In the genomic region with DNA sequence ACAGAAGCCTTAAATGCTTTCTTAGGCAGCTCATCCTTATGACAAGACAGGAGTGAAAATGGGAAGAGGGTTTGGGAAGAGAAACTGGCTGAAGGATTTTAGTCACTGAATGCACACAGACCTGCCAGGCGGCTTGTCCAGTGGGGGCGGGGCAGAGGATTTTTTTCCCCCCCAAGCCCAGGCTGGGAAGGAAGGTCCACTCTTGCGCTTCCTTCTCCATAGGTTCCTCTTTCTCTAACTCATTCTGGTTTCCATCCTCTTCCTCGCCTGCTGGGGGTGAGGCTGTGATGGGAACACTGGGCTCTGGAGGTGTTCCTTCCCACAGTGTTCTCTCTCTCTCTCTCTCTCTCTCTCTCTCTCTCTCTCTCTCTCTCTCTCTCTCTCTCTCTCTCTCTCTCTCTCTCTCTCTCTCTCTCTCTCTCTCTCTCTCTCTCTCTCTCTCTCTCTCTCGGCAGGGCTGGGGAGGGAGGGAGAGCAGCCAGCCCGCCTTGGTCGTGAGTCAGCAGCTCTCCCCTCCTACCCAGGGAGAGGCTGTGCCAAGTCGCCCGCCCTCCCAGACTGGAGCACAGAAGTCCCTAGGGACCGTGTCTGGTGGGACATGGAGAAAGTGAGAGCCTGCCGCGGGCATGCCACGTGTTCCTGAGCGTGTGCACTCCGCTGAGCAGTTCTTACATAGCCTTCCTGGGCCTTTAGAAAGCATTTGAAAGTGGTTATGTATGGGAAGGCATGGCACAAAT, we compare ENCODE assay signal across 8 mouse cellular contexts.
A peak's percentile ranks its signal among the peaks of the same experiment; 100 is the strongest.
DNase-seq lines count a peak whose midpoint lies in the region; ATAC-seq and TF ChIP-seq lines count a peak whose summit lies in the region.

No protein-coding gene starts in this region.

- TF ChIP-seq POLR2A in limb, embryonic 14.5 days (IDR thresholded peaks at IDR 0.05; ENCODE audit: borderline replicate concordance, extremely low read depth, insufficient read depth, insufficient read length) = no peak

- no peaks in the 10 kb centered on the region for H3K9me3 ChIP-seq in forebrain, embryonic 13.5 days (replicated peaks)
- H3K9me3 ChIP-seq in heart, embryonic 14.5 days (ENCODE audit: control insufficient read depth, low read length) = no peaks in the 10 kb centered on the region
- H3K9me3 ChIP-seq in kidney, postnatal 0 days (replicated peaks; ENCODE audit: low read length) = no peaks in the 10 kb centered on the region
- H3K9me3 ChIP-seq in limb, embryonic 14.5 days (ENCODE audit: control insufficient read depth, low read length) = no peaks in the 10 kb centered on the region
- no peaks in the 10 kb centered on the region for H3K9me3 ChIP-seq in midbrain, embryonic 13.5 days
- no peaks in the 10 kb centered on the region for H3K9me3 ChIP-seq in stomach, embryonic 15.5 days

- H3K4me2 ChIP-seq in forebrain, embryonic 13.5 days = peak overlapping the region; percentile 50
- peak overlapping the region; percentile 62 for H3K4me2 ChIP-seq in heart, embryonic 14.5 days (ENCODE audit: low read length)
- H3K4me2 ChIP-seq in kidney, postnatal 0 days (ENCODE audit: low read length) = peak overlapping the region; percentile 53
- peak overlapping the region; percentile 45 for H3K4me2 ChIP-seq in limb, embryonic 14.5 days (replicated peaks; ENCODE audit: low read depth, low read length, severe bottlenecking)
- H3K4me2 ChIP-seq in midbrain, embryonic 13.5 days (replicated peaks) = peak overlapping the region; percentile 52
- peak overlapping the region; percentile 47 for H3K4me2 ChIP-seq in stomach, embryonic 15.5 days

- peaks cover 12% of the 10 kb centered on the region for H3K4me1 ChIP-seq in forebrain, embryonic 13.5 days
- peaks cover 2 to 9% of the 10 kb centered on the region in 2 experiments; a peak in 3 of 4 replicates for H3K4me1 ChIP-seq in heart, embryonic 14.5 days (ENCODE audit: control insufficient read depth in 2 of 2, insufficient read depth in 2 of 2, low read length in 2 of 2)
- no peaks in the 10 kb centered on the region; the same call in 1 of the 2 replicates for H3K4me1 ChIP-seq in kidney, postnatal 0 days (replicated peaks; ENCODE audit: insufficient read depth, low read length)
- peaks cover 10% of the 10 kb centered on the region for H3K4me1 ChIP-seq in limb, embryonic 14.5 days (ENCODE audit: control insufficient read depth, insufficient read depth, low read length)
- H3K4me1 ChIP-seq in midbrain, embryonic 13.5 days (replicated peaks) = peaks cover 12% of the 10 kb centered on the region
- H3K4me1 ChIP-seq in stomach, embryonic 15.5 days = no peaks in the 10 kb centered on the region

- no peak for TF ChIP-seq CTCF in kidney, postnatal 0 days (IDR thresholded peaks at IDR 0.05; ENCODE audit: low read depth)

- peak; percentile 34 to 52 for DNase-seq in monocyte, adult 2 months (ENCODE audit: low read depth in 1 of 2, low spot score in 2 of 2)
- peak; percentile 76 for DNase-seq in kidney, postnatal 0 days (ENCODE audit: low spot score)
- DNase-seq in limb, embryonic 14.5 days (ENCODE audit: low spot score) = peak; percentile 80

- peak overlapping the region; percentile 34; the same call in 1 of the 2 replicates for H3K9ac ChIP-seq in forebrain, embryonic 13.5 days
- H3K9ac ChIP-seq in heart, embryonic 14.5 days (ENCODE audit: low read length) = peak overlapping the region; percentile 52
- H3K9ac ChIP-seq in kidney, postnatal 0 days (ENCODE audit: low read depth, low read length) = 0 out of 2 replicates have a peak overlapping the region, but pooled peaks have one; percentile 35
- H3K9ac ChIP-seq in limb, embryonic 14.5 days (ENCODE audit: low read depth, low read length, severe bottlenecking) = no peak overlapping the region; the same call in 1 of the 2 replicates
- no peak overlapping the region for H3K9ac ChIP-seq in midbrain, embryonic 13.5 days (replicated peaks)
- H3K9ac ChIP-seq in stomach, embryonic 15.5 days = no peak overlapping the region

- H3K27ac ChIP-seq in forebrain, embryonic 13.5 days = no peak overlapping the region
- peak overlapping the region; percentile 35 to 68; a peak in 3 of 4 replicates for H3K27ac ChIP-seq in heart, embryonic 14.5 days (replicated peaks in 1 of 2; ENCODE audit: control insufficient read depth in 1 of 2, insufficient read depth in 1 of 2, low read depth in 2 of 2, low read length in 2 of 2)
- no peak overlapping the region for H3K27ac ChIP-seq in kidney, postnatal 0 days
- no peak overlapping the region for H3K27ac ChIP-seq in limb, embryonic 14.5 days (replicated peaks; ENCODE audit: low read depth, low read length)
- H3K27ac ChIP-seq in midbrain, embryonic 13.5 days = no peak overlapping the region
- H3K27ac ChIP-seq in stomach, embryonic 15.5 days = no peak overlapping the region

- no peak for ATAC-seq in monocyte, adult 5-6 weeks (replicated peaks; ENCODE audit: insufficient number of reproducible peaks, low FRiP score, low TSS enrichment, poor library complexity, severe bottlenecking)
- peak; percentile 94 for ATAC-seq in forebrain, embryonic 13.5 days
- peak; percentile 79 for ATAC-seq in heart, embryonic 14.5 days (ENCODE audit: insufficient number of reproducible peaks, insufficient read depth, low FRiP score, low read depth)
- peak; percentile 77; the same call in 1 of the 2 replicates for ATAC-seq in kidney, postnatal 0 days (replicated peaks; ENCODE audit: low FRiP score, low read depth)
- peak; percentile 82 for ATAC-seq in limb, embryonic 14.5 days (ENCODE audit: low FRiP score, low read depth)
- ATAC-seq in midbrain, embryonic 13.5 days = peak; percentile 91
- ATAC-seq in stomach, embryonic 15.5 days (ENCODE audit: insufficient read depth, low FRiP score, low read depth) = peak; percentile 72

- H3K36me3 ChIP-seq in forebrain, embryonic 13.5 days (ENCODE audit: poor library complexity, severe bottlenecking) = no peaks in the 10 kb centered on the region
- H3K36me3 ChIP-seq in heart, embryonic 14.5 days (ENCODE audit: control insufficient read depth, insufficient read depth, low read length) = no peaks in the 10 kb centered on the region
- no peaks in the 10 kb centered on the region for H3K36me3 ChIP-seq in kidney, postnatal 0 days (ENCODE audit: insufficient read depth, low read length)
- no peaks in the 10 kb centered on the region for H3K36me3 ChIP-seq in limb, embryonic 14.5 days (ENCODE audit: control insufficient read depth, insufficient read depth, low read length)
- H3K36me3 ChIP-seq in midbrain, embryonic 13.5 days = no peaks in the 10 kb centered on the region
- H3K36me3 ChIP-seq in stomach, embryonic 15.5 days = no peaks in the 10 kb centered on the region

- WGBS in forebrain, embryonic 13.5 days = 8% methylated on average over 14 of the region's 15 CpGs
- 6% methylated on average over 14 of the region's 15 CpGs for WGBS in heart, embryonic 14.5 days
- 6% methylated on average over 14 of the region's 15 CpGs for WGBS in kidney, postnatal 0 days
- 8% methylated on average over 14 of the region's 15 CpGs for WGBS in limb, embryonic 14.5 days
- WGBS in midbrain, embryonic 13.5 days = 5% methylated on average over 14 of the region's 15 CpGs
- WGBS in stomach, embryonic 15.5 days = 9% methylated on average over 14 of the region's 15 CpGs

- peak overlapping the region; percentile 6; the same call in 1 of the 2 replicates for H3K4me3 ChIP-seq in forebrain, embryonic 13.5 days
- peak overlapping the region; percentile 19 to 21; a peak in 3 of 4 replicates for H3K4me3 ChIP-seq in heart, embryonic 14.5 days (ENCODE audit: control insufficient read depth in 1 of 2, insufficient read depth in 1 of 2, low read depth in 1 of 2, low read length in 2 of 2)
- H3K4me3 ChIP-seq in kidney, postnatal 0 days (replicated peaks; ENCODE audit: low read depth, low read length) = peak overlapping the region; percentile 9; the same call in 1 of the 2 replicates
- H3K4me3 ChIP-seq in limb, embryonic 14.5 days (replicated peaks; ENCODE audit: low read length) = peak overlapping the region; percentile 9; the same call in 1 of the 2 replicates
- H3K4me3 ChIP-seq in midbrain, embryonic 13.5 days (replicated peaks) = peak overlapping the region; percentile 16; the same call in 1 of the 2 replicates
- H3K4me3 ChIP-seq in stomach, embryonic 15.5 days (replicated peaks) = peak overlapping the region; percentile 21; the same call in 1 of the 2 replicates

- H3K27me3 ChIP-seq in forebrain, embryonic 13.5 days = no peaks in the 10 kb centered on the region
- H3K27me3 ChIP-seq in heart, embryonic 14.5 days (ENCODE audit: control insufficient read depth, insufficient read depth, low read length) = no peaks in the 10 kb centered on the region
- H3K27me3 ChIP-seq in kidney, postnatal 0 days (ENCODE audit: insufficient read depth, low read length) = no peaks in the 10 kb centered on the region
- H3K27me3 ChIP-seq in limb, embryonic 14.5 days (ENCODE audit: control insufficient read depth, insufficient read depth, low read length) = no peaks in the 10 kb centered on the region
- no peaks in the 10 kb centered on the region for H3K27me3 ChIP-seq in midbrain, embryonic 13.5 days
- H3K27me3 ChIP-seq in stomach, embryonic 15.5 days (replicated peaks) = no peaks in the 10 kb centered on the region

Comparison
In these comparisons a context has a peak if more than half of its experiments do, and no peak if none do; other contexts are left out.
1. H3K27ac ChIP-seq: peak in heart, embryonic 14.5 days (2 of 2); none in forebrain, embryonic 13.5 days (single experiment), kidney, postnatal 0 days (single experiment), limb, embryonic 14.5 days (single experiment), midbrain, embryonic 13.5 days (single experiment) and stomach, embryonic 15.5 days (single experiment).
2. H3K9ac ChIP-seq: peak in forebrain, embryonic 13.5 days (single experiment), heart, embryonic 14.5 days (single experiment) and kidney, postnatal 0 days (single experiment); none in limb, embryonic 14.5 days (single experiment), midbrain, embryonic 13.5 days (single experiment) and stomach, embryonic 15.5 days (single experiment).
3. Peak in every context shown above with its lines, with median percentiles within 50 percentile points of each other: DNase-seq, H3K4me2 ChIP-seq and H3K4me3 ChIP-seq.